Mouse (Mus musculus) heart, embryonic 13.5 days (tissue): ENCODE data around the gene Whamm. TPM values are rescaled to one million over a fixed set of nuclear protein-coding genes. Genes with fewer than 3 reads are reported as not detected.

Source experiments
- ATAC-seq: fragments of 200-750 bp; cut with Nextera tagmentation; 2 replicates; pipeline ENCODE4 v1.8.0; 2017; ENCODE audit warnings: moderate TSS enrichment; ENCODE audit not compliant: insufficient number of reproducible peaks, low FRiP score, low TSS enrichment; ENCODE audit errors: extremely low read depth
- H3K27ac ChIP-seq: fragments of 300-500 bp; sonication (generic); replicated peaks from 2 replicates; pipeline ENCODE4 v1.5.1; 2015; ENCODE audit warnings: moderate library complexity, mild to moderate bottlenecking, inconsistent platforms
- H3K27me3 ChIP-seq: fragments of 300-500 bp; sonication (generic); replicated peaks from 2 replicates; pipeline ENCODE4 v1.6.1; 2015; ENCODE audit warnings: mild to moderate bottlenecking, inconsistent platforms
- H3K36me3 ChIP-seq: fragments of 300-500 bp; sonication (generic); 2 replicates; pipeline ENCODE4 v1.6.1; 2015; ENCODE audit warnings: mild to moderate bottlenecking, inconsistent platforms
- H3K4me1 ChIP-seq: fragments of 300-500 bp; sonication (generic); 2 replicates; pipeline ENCODE4 v1.6.1; 2015; ENCODE audit warnings: inconsistent platforms
- H3K4me2 ChIP-seq: fragments of 300-500 bp; sonication (generic); 2 replicates; pipeline ENCODE4 v1.6.1; 2015; ENCODE audit warnings: inconsistent platforms, mild to moderate bottlenecking, moderate library complexity
- H3K4me3 ChIP-seq: fragments of 300-500 bp; sonication (generic); 2 replicates; pipeline ENCODE4 v1.5.1; 2015; ENCODE audit warnings: moderate library complexity, mild to moderate bottlenecking, inconsistent platforms
- H3K9ac ChIP-seq: fragments of 300-500 bp; sonication (generic); 2 replicates; pipeline ENCODE4 v1.6.1; 2015; ENCODE audit warnings: inconsistent platforms, mild to moderate bottlenecking, moderate library complexity
- H3K9me3 ChIP-seq: fragments of 300-500 bp; sonication (generic); 2 replicates; pipeline ENCODE4 v1.6.1; 2016; ENCODE audit warnings: inconsistent platforms
- whole genome bisulfite sequencing: fragments of 180-500 bp; shearing (Covaris S2); methylation state at CpG from one replicate; pipeline ENCODE4 v1.1.7; 2015; ENCODE audit warnings: mixed read lengths; 5-methylcytosine and 5-hydroxymethylcytosine counted together
- polyA plus RNA-seq: library from polyadenylated mRNA; unstranded; fragments of >200 nt; fragmentation: Nextera tagmentation; extraction: Ambion mirVana; gene quantifications from 2 replicates; pipeline ENCODE4 v1.2.1, GENCODE M21; 2015

The Whamm gene
- polyA plus RNA-seq, 1 experiment from 2014 or later, result 4.5 TPM

DNA sequence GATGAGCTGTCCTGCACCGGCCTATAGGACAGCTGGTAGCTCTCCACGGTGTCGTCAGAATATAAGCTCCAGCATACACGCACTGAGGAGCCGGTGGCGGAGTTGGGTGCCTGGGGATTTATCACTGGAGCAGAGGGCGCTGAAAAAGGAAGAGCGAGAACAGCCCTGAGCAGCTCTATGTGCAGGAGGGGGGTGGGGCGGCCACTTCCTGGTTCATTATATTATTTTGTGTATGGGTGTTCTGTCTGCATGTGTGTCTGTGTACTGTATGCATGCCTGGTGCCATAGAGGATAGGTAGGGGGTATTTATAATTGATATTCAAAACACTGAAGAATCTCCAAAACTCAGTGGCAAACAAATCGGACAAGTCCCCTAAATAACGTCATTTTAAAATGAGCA lies 22.2 kb upstream of the Whamm start:
- no peak for ATAC-seq
- Histone ChIP-seq H3K4me2 (no peak overlapping the region), H3K36me3 (peaks cover 90% of the 10 kb centered on the region), H3K27ac (no peak overlapping the region), H3K9ac (no peak overlapping the region), H3K27me3 (no peaks in the 10 kb centered on the region), H3K4me3 (no peak overlapping the region), H3K4me1 (peaks cover 3% of the 10 kb centered on the region; the same call in 1 of the 2 replicates), H3K9me3 (no peaks in the 10 kb centered on the region)
- 64% methylated on average over 11 of the region's 11 CpGs for WGBS

DNA sequence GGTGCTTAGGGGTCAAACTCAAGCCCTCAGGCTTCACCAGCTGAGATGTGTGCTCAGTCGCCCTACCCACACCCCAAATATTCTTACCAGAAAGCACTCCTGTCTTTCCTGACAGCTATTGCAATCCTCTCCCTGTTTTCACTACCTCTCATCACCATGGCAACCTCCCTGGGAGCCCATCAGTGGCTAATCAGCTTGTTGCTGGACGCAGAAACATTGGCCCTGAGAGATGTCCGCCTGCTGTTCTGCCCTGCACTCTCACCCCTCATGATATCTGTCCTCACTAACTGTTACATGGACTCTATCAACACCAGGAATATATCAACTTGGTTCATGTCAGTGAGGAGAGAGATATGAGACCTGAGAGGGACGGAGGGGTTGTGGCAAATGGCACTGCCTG lies 17.5 kb upstream of the Whamm start:
- H3K27ac ChIP-seq, result no peak overlapping the region
- no peak overlapping the region for H3K4me2 ChIP-seq
- H3K9me3 ChIP-seq, result no peaks in the 10 kb centered on the region
- 34% methylated on average over 4 of the region's 4 CpGs for WGBS
- H3K36me3 ChIP-seq, result peaks cover 63% of the 10 kb centered on the region
- H3K27me3 ChIP-seq, result no peaks in the 10 kb centered on the region
- no peak overlapping the region for H3K4me3 ChIP-seq
- ATAC-seq, result no peak
- H3K9ac ChIP-seq, result no peak overlapping the region
- H3K4me1 ChIP-seq, result peaks cover 15% of the 10 kb centered on the region; the same call in 1 of the 2 replicates

DNA sequence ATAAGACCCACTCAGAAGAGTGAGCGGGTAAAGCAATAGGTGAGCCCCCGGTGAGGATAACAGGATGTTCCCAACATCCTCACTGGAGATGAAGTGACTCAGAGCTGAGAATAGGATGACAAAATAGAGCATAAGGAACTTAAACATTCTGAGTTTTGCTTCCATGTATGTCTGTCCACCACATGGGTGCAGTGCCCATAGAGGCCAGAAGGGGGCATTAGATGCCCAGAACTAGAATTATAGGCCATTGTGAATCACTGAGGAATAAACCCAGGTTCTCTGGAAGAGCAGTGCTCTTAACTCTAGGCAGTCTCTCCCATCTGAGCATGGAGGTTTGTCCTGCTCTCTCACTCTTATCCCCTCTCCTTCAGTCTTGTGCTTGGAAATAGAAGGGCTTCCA lies 16.7 kb upstream of the Whamm start:
- Histone ChIP-seq H3K9ac (no peak overlapping the region), H3K27me3 (no peaks in the 10 kb centered on the region), H3K4me1 (peaks cover 15% of the 10 kb centered on the region; the same call in 1 of the 2 replicates), H3K4me2 (no peak overlapping the region), H3K9me3 (no peaks in the 10 kb centered on the region), H3K4me3 (no peak overlapping the region), H3K36me3 (peaks cover 62% of the 10 kb centered on the region), H3K27ac (no peak overlapping the region)
- WGBS, result 68% methylated on average over 2 of the region's 2 CpGs
- no peak for ATAC-seq

DNA sequence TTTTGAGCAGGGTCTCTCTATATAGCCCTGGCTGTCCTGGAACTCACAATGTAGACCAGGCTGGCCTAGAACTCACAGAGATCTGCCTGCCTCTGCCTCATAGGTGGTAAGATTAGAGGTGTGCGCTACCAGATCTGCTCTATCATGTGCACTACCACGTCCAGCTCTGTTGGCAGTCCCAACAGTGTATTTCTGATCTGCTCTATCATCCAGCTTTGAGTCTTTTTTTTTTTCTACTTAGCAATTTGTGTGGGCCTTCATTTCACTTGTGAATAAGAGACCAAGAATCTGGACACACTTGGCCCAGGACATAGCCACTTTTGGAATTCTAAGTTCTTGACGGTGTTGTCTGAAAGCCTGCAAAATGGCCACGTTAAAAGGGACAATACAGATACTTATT lies 14.2 kb upstream of the Whamm start:
- Histone ChIP-seq H3K4me1 (peaks cover 35% of the 10 kb centered on the region), H3K4me2 (no peak overlapping the region), H3K27ac (peak overlapping the region; percentile 62), H3K27me3 (no peaks in the 10 kb centered on the region), H3K9ac (no peak overlapping the region), H3K36me3 (peaks cover 50% of the 10 kb centered on the region), H3K4me3 (no peak overlapping the region), H3K9me3 (no peaks in the 10 kb centered on the region)
- WGBS, result 70% methylated on average over 4 of the region's 4 CpGs
- no peak for ATAC-seq

DNA sequence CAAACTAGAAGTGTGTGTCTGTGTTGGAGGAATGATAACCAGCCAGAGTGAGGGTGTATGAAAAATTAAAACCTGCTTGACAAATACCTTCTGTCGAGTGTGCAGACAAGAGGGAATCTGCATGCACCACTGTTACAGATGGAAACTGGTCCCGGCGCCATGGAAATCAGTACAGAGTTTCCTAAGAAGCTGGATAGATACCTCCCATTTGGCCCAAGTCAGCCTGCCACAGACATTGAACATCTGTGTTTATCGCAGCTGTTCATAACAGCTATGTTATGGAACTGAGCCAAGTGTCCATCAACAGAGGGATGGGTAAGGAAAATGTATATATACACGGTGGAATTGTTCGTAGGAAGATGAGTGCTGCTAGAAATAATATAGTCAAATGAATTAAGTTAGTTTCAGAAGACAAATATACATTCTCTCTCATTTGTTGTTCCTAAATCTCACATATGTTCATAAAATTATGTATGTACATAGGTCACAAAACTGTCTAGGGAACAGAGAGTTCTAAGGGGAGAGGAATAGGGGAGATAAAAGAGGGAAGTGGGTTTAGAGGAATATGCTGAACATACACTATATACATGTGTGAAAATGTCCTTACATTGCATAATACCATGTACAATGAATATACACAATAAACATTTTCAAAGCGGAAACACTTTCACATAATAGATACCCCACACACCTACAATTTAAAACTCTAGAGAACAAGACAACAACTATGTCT lies 13.6 kb upstream of the Whamm start:
- Histone ChIP-seq H3K9ac (no peak overlapping the region), H3K27me3 (no peaks in the 10 kb centered on the region), H3K4me2 (no peak overlapping the region), H3K9me3 (no peaks in the 10 kb centered on the region), H3K4me3 (no peak overlapping the region), H3K4me1 (peaks cover 35% of the 10 kb centered on the region), H3K27ac (peak overlapping the region; percentile 62; the same call in 1 of the 2 replicates), H3K36me3 (peaks cover 44% of the 10 kb centered on the region)
- ATAC-seq, result no peak
- 57% methylated on average over 7 of the region's 7 CpGs for WGBS

DNA sequence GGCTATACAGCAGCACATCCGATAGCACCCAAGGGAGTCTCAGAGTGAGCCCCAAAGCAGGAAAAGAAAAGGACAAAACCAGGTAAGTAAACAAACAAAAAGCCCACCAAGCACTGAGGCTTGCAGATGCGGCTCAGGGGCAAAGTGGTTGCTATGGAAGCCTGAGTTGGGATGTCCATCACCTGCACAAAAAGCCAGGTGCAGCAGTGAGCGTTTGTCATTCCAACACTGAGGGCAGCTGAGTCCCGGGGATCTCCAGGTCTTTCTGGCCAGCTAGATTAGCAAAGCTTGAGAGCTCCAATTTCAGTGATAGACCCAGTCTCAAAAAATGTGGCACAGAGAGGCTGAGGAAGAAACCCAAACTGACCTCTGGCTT lies 13.1 kb upstream of the Whamm start:
- Histone ChIP-seq H3K27ac (no peak overlapping the region), H3K4me2 (no peak overlapping the region), H3K4me3 (no peak overlapping the region), H3K9ac (no peak overlapping the region), H3K9me3 (no peaks in the 10 kb centered on the region), H3K36me3 (peaks cover 38% of the 10 kb centered on the region), H3K27me3 (no peaks in the 10 kb centered on the region), H3K4me1 (peaks cover 41% of the 10 kb centered on the region)
- no peak for ATAC-seq
- WGBS, result 62% methylated on average over 4 of the region's 4 CpGs

DNA sequence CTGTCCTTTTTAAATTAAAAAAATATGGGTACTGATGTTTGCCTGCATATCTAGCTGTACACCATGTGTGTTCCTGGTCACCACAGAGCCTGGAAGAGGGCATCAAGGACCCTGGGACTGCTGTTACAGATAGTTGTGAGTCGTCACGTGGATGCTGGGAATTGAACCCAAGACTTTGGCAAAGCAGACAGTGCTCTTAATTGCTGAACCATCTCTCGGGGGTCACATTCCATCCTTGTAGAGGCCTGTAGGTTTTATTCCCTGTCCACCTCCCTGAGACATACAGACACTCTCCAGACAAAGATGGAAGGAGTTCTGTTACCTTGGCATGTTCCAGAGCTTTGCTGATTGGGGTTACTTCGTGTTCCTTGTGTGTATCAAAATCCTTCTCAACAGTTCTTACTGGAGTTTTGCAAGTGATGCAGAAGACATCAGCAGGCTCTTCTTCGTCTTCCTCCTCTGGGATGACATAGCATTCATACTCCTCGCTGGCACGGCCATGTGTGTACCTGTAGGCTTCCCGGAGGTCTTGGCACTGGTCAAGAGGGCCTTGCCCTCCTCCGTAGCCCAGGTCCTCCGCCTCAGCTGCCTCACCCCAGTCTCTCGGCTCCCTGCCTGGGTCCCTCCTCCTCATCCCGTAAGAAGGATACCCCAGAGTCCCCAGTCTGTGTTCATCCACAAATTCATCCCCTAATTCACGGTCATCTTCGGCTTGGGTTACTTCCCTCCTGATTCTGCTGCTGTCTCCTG lies 11.7 kb upstream of the Whamm start:
- no peak overlapping the region for H3K27ac ChIP-seq
- H3K36me3 ChIP-seq, result peaks cover 27% of the 10 kb centered on the region
- no peak overlapping the region for H3K9ac ChIP-seq
- no peaks in the 10 kb centered on the region for H3K9me3 ChIP-seq
- H3K27me3 ChIP-seq, result no peaks in the 10 kb centered on the region
- no peak overlapping the region for H3K4me3 ChIP-seq
- H3K4me1 ChIP-seq, result peaks cover 48% of the 10 kb centered on the region
- H3K4me2 ChIP-seq, result no peak overlapping the region
- WGBS, result 75% methylated on average over 14 of the region's 14 CpGs
- no peak for ATAC-seq

DNA sequence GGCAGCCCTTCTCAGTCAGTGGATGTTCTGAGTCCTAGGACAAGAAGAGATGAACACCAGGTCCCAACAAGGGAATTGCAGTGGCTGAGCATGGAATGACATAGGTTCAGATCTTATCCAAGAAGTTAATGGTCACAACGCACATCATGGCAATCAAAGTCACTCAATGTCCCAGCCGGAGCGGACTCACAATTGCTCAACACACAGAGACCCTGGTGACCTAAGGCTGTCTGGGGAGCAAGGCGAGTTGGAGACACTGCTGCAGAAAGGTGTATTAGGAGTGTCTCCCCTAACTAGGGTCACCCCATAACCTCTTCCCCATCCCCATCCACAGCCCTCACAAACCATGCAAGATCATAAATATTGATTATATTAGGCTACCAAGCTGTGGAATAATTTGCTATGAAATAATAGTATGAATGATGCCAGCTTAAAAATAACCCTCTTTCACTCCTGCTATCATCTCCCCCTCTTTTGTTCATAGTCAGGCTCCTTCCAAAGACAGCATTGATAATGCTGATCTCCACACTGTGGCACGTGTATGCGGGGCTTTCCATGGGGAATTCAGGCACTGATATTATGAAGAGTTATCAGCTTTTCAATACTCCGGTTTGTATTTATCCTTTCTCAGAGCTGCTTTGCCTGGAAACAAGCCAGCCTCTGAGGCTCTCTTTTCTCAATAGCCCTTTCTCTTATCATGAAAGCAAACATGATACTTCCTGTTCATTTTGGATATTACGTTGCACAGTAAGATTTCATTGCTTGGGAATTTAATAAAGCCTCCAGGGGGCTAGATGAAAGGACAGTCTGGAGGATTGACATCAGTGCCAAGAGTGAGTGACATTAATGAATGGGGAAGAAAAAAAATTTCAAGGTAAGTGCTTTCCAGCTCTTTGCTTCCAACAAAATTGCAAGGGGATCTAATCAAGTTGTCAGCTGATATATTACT lies 10.7 kb upstream of the Whamm start:
- WGBS, result 50% methylated on average over 8 of the region's 8 CpGs
- Histone ChIP-seq H3K4me2 (0 out of 2 replicates have a peak overlapping the region, but pooled peaks have one; percentile 2), H3K27me3 (no peaks in the 10 kb centered on the region), H3K27ac (no peak overlapping the region; the same call in 1 of the 2 replicates), H3K36me3 (peaks cover 27% of the 10 kb centered on the region), H3K9ac (peak overlapping the region; percentile 40; the same call in 1 of the 2 replicates), H3K4me3 (no peak overlapping the region), H3K9me3 (no peaks in the 10 kb centered on the region), H3K4me1 (peaks cover 58% of the 10 kb centered on the region)
- no peak for ATAC-seq

DNA sequence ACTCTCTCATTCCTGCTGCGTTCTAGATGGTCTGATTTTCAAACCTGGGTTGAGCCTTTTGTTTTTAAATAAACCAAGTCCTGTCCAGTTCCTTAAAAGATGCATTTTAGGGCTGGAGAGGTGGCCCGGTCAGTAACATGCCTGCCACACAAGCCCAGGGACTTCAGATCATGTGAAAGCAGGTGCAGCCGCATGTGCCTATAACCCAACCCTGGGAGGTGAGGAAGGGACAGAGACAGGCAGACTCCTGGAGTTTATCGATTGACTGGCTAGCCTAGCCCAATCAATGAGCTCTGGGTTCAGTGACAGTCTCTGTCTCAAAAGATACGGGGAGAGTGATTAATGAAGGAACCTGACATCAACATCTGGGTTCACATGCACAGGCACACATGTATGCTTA lies 9.9 kb upstream of the Whamm start:
- H3K27ac ChIP-seq, result peak overlapping the region; percentile 37; the same call in 1 of the 2 replicates
- peak overlapping the region; percentile 40; the same call in 1 of the 2 replicates for H3K9ac ChIP-seq
- H3K4me3 ChIP-seq, result no peak overlapping the region
- no peaks in the 10 kb centered on the region for H3K27me3 ChIP-seq
- no peaks in the 10 kb centered on the region for H3K9me3 ChIP-seq
- peaks cover 27% of the 10 kb centered on the region for H3K36me3 ChIP-seq
- 75% methylated on average over 5 of the region's 5 CpGs for WGBS
- H3K4me2 ChIP-seq, result no peak overlapping the region
- no peak for ATAC-seq
- peaks cover 60% of the 10 kb centered on the region for H3K4me1 ChIP-seq

DNA sequence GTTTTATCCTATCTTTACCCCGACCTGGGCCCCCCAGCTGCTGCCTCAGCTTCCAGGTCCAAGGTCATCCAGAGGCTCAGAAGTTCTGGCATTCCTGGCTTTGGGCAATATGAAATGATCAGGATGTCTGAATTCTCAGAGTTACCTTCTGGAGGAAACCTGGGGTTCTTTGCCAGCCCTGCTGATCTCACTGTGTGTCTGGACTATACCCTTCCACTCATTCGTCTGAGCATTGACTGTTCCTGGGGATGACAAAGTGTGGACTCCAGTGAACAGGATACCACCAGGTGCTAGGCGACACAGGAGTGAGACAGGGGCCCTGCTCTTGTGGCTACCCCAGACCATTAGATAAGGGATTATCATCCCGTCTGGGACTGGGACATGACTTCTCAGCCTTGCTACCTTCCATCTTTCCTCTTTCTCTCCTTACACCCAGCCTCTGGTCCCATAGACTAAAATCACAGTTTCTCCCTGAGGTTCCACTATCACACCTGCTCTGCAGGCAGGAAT lies 7.5 kb upstream of the Whamm start:
- Histone ChIP-seq H3K4me1 (peaks cover 64% of the 10 kb centered on the region), H3K4me3 (peak overlapping the region; percentile 16; the same call in 1 of the 2 replicates), H3K9ac (peak overlapping the region; percentile 48), H3K9me3 (no peaks in the 10 kb centered on the region), H3K36me3 (peaks cover 14% of the 10 kb centered on the region), H3K27me3 (no peaks in the 10 kb centered on the region), H3K27ac (peak overlapping the region; percentile 61), H3K4me2 (peak overlapping the region; percentile 72)
- WGBS, result 35% methylated on average over 4 of the region's 4 CpGs
- ATAC-seq, result no peak

DNA sequence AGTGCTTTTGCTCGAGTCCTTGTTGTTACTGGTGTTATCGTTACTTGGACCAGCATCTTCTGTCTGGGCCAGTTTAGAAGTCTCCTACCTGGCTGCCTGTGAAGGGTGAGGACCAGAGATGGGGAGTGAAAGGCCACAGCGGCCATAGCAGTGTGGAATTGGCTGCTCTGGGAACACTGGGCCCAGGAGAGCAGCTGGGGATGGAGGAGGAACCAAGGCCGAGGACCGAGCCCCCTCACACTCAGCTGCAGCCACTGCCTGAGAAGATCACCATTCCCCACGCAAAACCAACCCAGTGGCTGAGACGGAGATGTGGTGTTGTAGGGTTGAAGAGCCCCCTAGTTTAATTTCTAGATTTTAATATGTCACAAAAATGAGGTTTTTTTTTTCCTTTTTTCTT lies 6.3 kb upstream of the Whamm start:
- Histone ChIP-seq H3K27ac (peak overlapping the region; percentile 94), H3K4me3 (peak overlapping the region; percentile 55), H3K36me3 (peaks cover 3% of the 10 kb centered on the region; the same call in 1 of the 2 replicates), H3K9me3 (no peaks in the 10 kb centered on the region), H3K4me2 (peak overlapping the region; percentile 72), H3K9ac (peak overlapping the region; percentile 83), H3K27me3 (no peaks in the 10 kb centered on the region), H3K4me1 (peaks cover 61% of the 10 kb centered on the region)
- ATAC-seq, result no peak
- WGBS, result 51% methylated on average over 7 of the region's 7 CpGs
